In genomic region chr1:38512258-38513081, GRCm38 (mm10) we compare ENCODE assay signal across 8 mouse cellular contexts.
DNase-seq lines count a peak whose midpoint lies in the region; ATAC-seq and TF ChIP-seq lines count a peak whose summit lies in the region.

No protein-coding gene starts in this region.

- no peak for TF ChIP-seq EP300 in heart, adult 2 months (IDR thresholded peaks at IDR 0.05; ENCODE audit: insufficient read depth, low read depth, low read length)

- H3K9ac ChIP-seq in heart, adult 2 months (ENCODE audit: low read depth, low read length), result no peak overlapping the region
- H3K9ac ChIP-seq in heart, embryonic 15.5 days, result no peak overlapping the region
- H3K9ac ChIP-seq in limb, embryonic 11.5 days (ENCODE audit: low read length), result no peak overlapping the region

- H3K79me2 ChIP-seq in heart, adult 2 months (replicated peaks; ENCODE audit: control insufficient read depth, insufficient read depth, low read length), result no peaks in the 10 kb centered on the region

- no peaks in the 10 kb centered on the region for H3K36me3 ChIP-seq in heart, adult 2 months (ENCODE audit: control insufficient read depth, insufficient read depth, low read length)
- no peaks in the 10 kb centered on the region for H3K36me3 ChIP-seq in heart, embryonic 15.5 days
- H3K36me3 ChIP-seq in limb, embryonic 11.5 days (ENCODE audit: control insufficient read depth, insufficient read depth, low read length), result no peaks in the 10 kb centered on the region

- TF ChIP-seq POLR2A in heart, adult 2 months (IDR thresholded peaks at IDR 0.05; ENCODE audit: insufficient read depth, low read depth, low read length), result no peak
- TF ChIP-seq POLR2A in brain, embryonic 14.5 days (IDR thresholded peaks at IDR 0.05; ENCODE audit: borderline replicate concordance, extremely low read depth, insufficient read depth, insufficient read length, poor library complexity, severe bottlenecking), result no peak

- peak overlapping the region; percentile 44 for H3K4me2 ChIP-seq in heart, embryonic 15.5 days
- H3K4me2 ChIP-seq in limb, embryonic 11.5 days (ENCODE audit: low read depth, severe bottlenecking), result peak overlapping the region; percentile 19; the same call in 1 of the 2 replicates

- no peaks in the 10 kb centered on the region for H3K9me3 ChIP-seq in heart, embryonic 15.5 days (replicated peaks)
- no peaks in the 10 kb centered on the region for H3K9me3 ChIP-seq in limb, embryonic 11.5 days (ENCODE audit: control insufficient read depth, low read length)

- H3K27ac ChIP-seq in heart, adult 2 months, result no peak overlapping the region
- H3K27ac ChIP-seq in heart, embryonic 15.5 days, result peak overlapping the region; percentile 33
- H3K27ac ChIP-seq in limb, embryonic 11.5 days (replicated peaks; ENCODE audit: low read depth, low read length), result peak overlapping the region; percentile 84

- intact Hi-C loops in heart, adult 2 months (cut with DNase I), result no loop called here

- peaks cover 1% of the 10 kb centered on the region for H3K4me1 ChIP-seq in heart, adult 2 months (ENCODE audit: control insufficient read depth, insufficient read depth, low read length)
- peaks cover 33% of the 10 kb centered on the region for H3K4me1 ChIP-seq in heart, embryonic 15.5 days (replicated peaks)
- H3K4me1 ChIP-seq in limb, embryonic 11.5 days (ENCODE audit: control insufficient read depth, insufficient read depth, low read length), result peaks cover 59% of the 10 kb centered on the region

- TF ChIP-seq CTCF in heart, adult 2 months (IDR thresholded peaks at IDR 0.05), result no peak
- TF ChIP-seq CTCF in brain, embryonic 14.5 days (IDR thresholded peaks at IDR 0.05; ENCODE audit: borderline replicate concordance, extremely low read depth, insufficient read depth, insufficient read length), result no peak

- H3K27me3 ChIP-seq in heart, adult 2 months (ENCODE audit: control insufficient read depth, insufficient read depth, low read length), result no peaks in the 10 kb centered on the region
- H3K27me3 ChIP-seq in heart, embryonic 15.5 days, result no peaks in the 10 kb centered on the region
- no peaks in the 10 kb centered on the region for H3K27me3 ChIP-seq in limb, embryonic 11.5 days (ENCODE audit: control insufficient read depth, insufficient read depth, low read length)

- WGBS in heart, adult 2 months, result 36% methylated on average over 15 of the region's 15 CpGs
- 28% methylated on average over 15 of the region's 15 CpGs for WGBS in heart, embryonic 15.5 days
- 8% methylated on average over 15 of the region's 15 CpGs for WGBS in limb, embryonic 11.5 days

- H3K4me3 ChIP-seq in heart, adult 2 months, result no peak overlapping the region
- no peak overlapping the region for H3K4me3 ChIP-seq in heart, embryonic 15.5 days
- H3K4me3 ChIP-seq in limb, embryonic 11.5 days (ENCODE audit: low read depth, low read length), result no peak overlapping the region

- peak; percentile 8 for DNase-seq in heart, adult 8-10 months (ENCODE audit: low spot score)
- no peak for DNase-seq in heart, adult 2 months
- DNase-seq in brain, embryonic 14.5 days (ENCODE audit: low read depth), result peak; percentile 69
- DNase-seq in limb, embryonic 11.5 days (ENCODE audit: low spot score), result peak; percentile 70
- DNase-seq in urinary bladder, postnatal 10 days (ENCODE audit: low spot score), result no peak
- DNase-seq in cerebellum, adult 11 months, result no peak

- no peak for ATAC-seq in heart, embryonic 15.5 days (replicated peaks; ENCODE audit: insufficient number of reproducible peaks, insufficient read depth, low FRiP score, low read depth)
- ATAC-seq in limb, embryonic 11.5 days (ENCODE audit: insufficient number of reproducible peaks, low FRiP score, low TSS enrichment, low read depth), result peak; percentile 82
- no peak for ATAC-seq in CD4-positive, CD25-positive, alpha-beta regulatory T cell, adult 4 months

Comparison
In these comparisons a context has a peak if more than half of its experiments do, and no peak if none do; other contexts are left out.
1. DNase-seq: peak in heart, adult 8-10 months (single experiment), brain, embryonic 14.5 days (single experiment) and limb, embryonic 11.5 days (single experiment); none in heart, adult 2 months (0 of 2), urinary bladder, postnatal 10 days (single experiment) and cerebellum, adult 11 months (single experiment).